In the genomic region with DNA sequence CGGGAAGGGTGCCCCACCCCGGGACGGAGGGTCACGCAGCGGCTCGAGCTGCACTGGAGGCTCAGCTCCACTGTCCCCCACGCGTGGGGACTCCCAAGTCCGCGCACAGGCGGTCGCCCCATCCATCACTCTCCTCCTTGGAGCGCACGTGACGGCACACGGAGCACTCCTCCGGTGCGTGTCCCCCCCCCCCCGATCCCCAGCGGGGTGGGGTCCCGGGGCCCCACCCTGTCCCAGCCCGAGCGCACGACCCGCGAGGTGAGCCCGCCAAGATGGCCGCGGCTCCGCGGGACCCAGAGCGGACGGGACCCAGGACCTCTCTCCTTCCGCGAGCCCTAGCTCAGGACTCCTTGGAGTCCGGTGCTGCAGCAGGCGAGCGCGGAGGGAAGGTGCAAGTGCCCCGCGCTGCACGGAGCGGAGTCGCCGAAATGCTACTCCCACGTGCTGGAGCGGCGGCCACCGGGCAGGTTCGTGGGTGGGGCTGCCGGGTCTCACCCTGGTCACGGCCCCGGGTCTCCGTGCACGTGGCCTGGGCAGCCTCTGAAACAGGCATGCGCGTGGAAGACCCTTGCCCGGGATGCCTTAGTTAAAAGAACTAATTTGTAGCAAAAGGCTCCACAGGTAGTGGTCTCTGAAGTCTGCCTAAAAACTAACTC, we compare ENCODE assay signal across 8 mouse cellular contexts. TPM values are rescaled to one million over a fixed set of nuclear protein-coding genes. Genes with fewer than 3 reads are reported as not detected.
DNase-seq lines count a peak whose midpoint lies in the region; ATAC-seq and TF ChIP-seq lines count a peak whose summit lies in the region.

No protein-coding gene starts in this region.

- no peaks in the 10 kb centered on the region for H3K9me3 ChIP-seq in intestine, embryonic 14.5 days (ENCODE audit: control insufficient read depth, low read length)
- H3K9me3 ChIP-seq in liver, postnatal 0 days (ENCODE audit: low read length) = no peaks in the 10 kb centered on the region

- no peak for TF ChIP-seq POLR2A in olfactory bulb, adult 2 months (IDR thresholded peaks at IDR 0.05; ENCODE audit: insufficient read depth, low read depth, low read length)

- H3K4me3 ChIP-seq in intestine, embryonic 14.5 days (ENCODE audit: low read depth, low read length) = peak overlapping the region; percentile 89
- H3K4me3 ChIP-seq in liver, postnatal 0 days (ENCODE audit: low read depth, low read length) = peak overlapping the region; percentile 97
- peak overlapping the region; percentile 85 for H3K4me3 ChIP-seq in olfactory bulb, adult 2 months (ENCODE audit: insufficient read depth, low read depth, low read length)

- WGBS in intestine, embryonic 14.5 days = under 1% methylated on average over 57 of the region's 58 CpGs
- 0% methylated on average over 48 of the region's 58 CpGs for WGBS in liver, postnatal 0 days (ENCODE audit: insufficient replicate concordance)
- WGBS in olfactory bulb, adult 2 months = under 1% methylated on average over 57 of the region's 58 CpGs

- peak overlapping the region; percentile 82 for H3K4me2 ChIP-seq in intestine, embryonic 14.5 days (ENCODE audit: low read length)
- H3K4me2 ChIP-seq in liver, postnatal 0 days (ENCODE audit: low read depth, low read length) = peak overlapping the region; percentile 97

- TF ChIP-seq CTCF in liver, postnatal 0 days (IDR thresholded peaks at IDR 0.05; ENCODE audit: low read depth) = no peak
- no peak for TF ChIP-seq CTCF in olfactory bulb, adult 2 months (IDR thresholded peaks at IDR 0.05; ENCODE audit: insufficient read depth, low read depth, low read length)

- peak overlapping the region; percentile 93 for H3K27ac ChIP-seq in intestine, embryonic 14.5 days (ENCODE audit: low read depth)
- H3K27ac ChIP-seq in liver, postnatal 0 days (ENCODE audit: low read depth) = peak overlapping the region; percentile 94
- H3K27ac ChIP-seq in olfactory bulb, adult 2 months (ENCODE audit: insufficient read depth, low read depth, low read length) = no peak overlapping the region

- TF ChIP-seq EP300 in liver, postnatal 0 days (IDR thresholded peaks at IDR 0.05; ENCODE audit: low read depth) = no peak

- H3K27me3 ChIP-seq in intestine, embryonic 14.5 days (replicated peaks; ENCODE audit: control insufficient read depth, insufficient read depth, low read length) = peaks cover 7% of the 10 kb centered on the region; the same call in 1 of the 2 replicates
- no peaks in the 10 kb centered on the region for H3K27me3 ChIP-seq in liver, postnatal 0 days (ENCODE audit: insufficient read depth, low read length)

- H3K36me3 ChIP-seq in intestine, embryonic 14.5 days (ENCODE audit: control insufficient read depth, insufficient read depth, low read length) = no peaks in the 10 kb centered on the region
- H3K36me3 ChIP-seq in liver, postnatal 0 days (replicated peaks; ENCODE audit: insufficient read depth, low read length) = no peaks in the 10 kb centered on the region

- peaks cover 13% of the 10 kb centered on the region for H3K4me1 ChIP-seq in intestine, embryonic 14.5 days (replicated peaks; ENCODE audit: control insufficient read depth, insufficient read depth, low read length)
- peaks cover 27% of the 10 kb centered on the region for H3K4me1 ChIP-seq in liver, postnatal 0 days (ENCODE audit: insufficient read depth)
- peaks cover 16% of the 10 kb centered on the region for H3K4me1 ChIP-seq in olfactory bulb, adult 2 months (ENCODE audit: control insufficient read depth, insufficient read depth, low read length)

- H3K9ac ChIP-seq in intestine, embryonic 14.5 days (ENCODE audit: low read length) = peak overlapping the region; percentile 87
- peak overlapping the region; percentile 94 for H3K9ac ChIP-seq in liver, postnatal 0 days (replicated peaks)

- peak; percentile 24 to 45 for DNase-seq in layer of hippocampus, postnatal 10 days (ENCODE audit: low spot score in 2 of 2)
- no peak for DNase-seq in layer of hippocampus, adult 9-10 months (ENCODE audit: low spot score)
- DNase-seq in cerebellum, postnatal 14 days = peak; percentile 54 to 60
- DNase-seq in gastrocnemius, adult 8-10 months (ENCODE audit: low spot score in 2 of 2) = peak; percentile 8 to 17
- peak; percentile 88 for DNase-seq in intestine, embryonic 14.5 days (ENCODE audit: low spot score)
- peak; percentile 73 for DNase-seq in liver, postnatal 0 days
- DNase-seq in thymus, postnatal 14 days = peak; percentile 68

- peak; percentile 77 for ATAC-seq in intestine, embryonic 14.5 days (replicated peaks; ENCODE audit: low FRiP score, low TSS enrichment, low read depth)
- peak; percentile 66 for ATAC-seq in liver, postnatal 0 days

RNA-seq across cellular contexts. Expression of a gene that starts 0.6 kb away (rescaled TPM):
- 10 to 100 TPM; 51.0 to 56.6 TPM for total RNA-seq in layer of hippocampus, postnatal 10 days (2021)
- total RNA-seq in gastrocnemius, adult 8-10 months (2022) = 1 to 10 TPM in 3 of 4 experiments, under 1 TPM in 1; 0.58 to 1.5 (median 1.3) TPM
- polyA plus RNA-seq in intestine, embryonic 14.5 days (2014; fragmentation: Nextera tagmentation; extraction: Ambion mirVana) = 159 and 176 TPM in 2 replicates
- 32.0 and 34.8 TPM in 2 replicates for polyA plus RNA-seq in liver, postnatal 0 days (2015; fragmentation: Nextera tagmentation; extraction: Ambion mirVana)
- 664 TPM in 1 of 2 replicates, not detected in the other for polyA plus RNA-seq in olfactory bulb, adult 2 months (2012; ENCODE audit: insufficient read depth, insufficient read length, low replicate concordance, missing spikeins)
